Mouse (Mus musculus) heart, adult 2 months (tissue): ENCODE measurements at regions not wholly inside any gene's neighbourhood (a gene's known extent, or its start where the extent isn't known, plus 50 kb on each side); places are given as distances from the start of the nearest gene placed in this dataset.

Experiments used
- DNase-seq, 2 experiments: peaks; one replicate each; pipeline ENCODE4 v3.0.0; 2021
- H3K27ac ChIP-seq: fragments of 200-600 bp; 2 replicates; pipeline ENCODE4 v1.8.1; 2022
- H3K27me3 ChIP-seq: fragments of 200-500 bp; 2 replicates; pipeline ENCODE4 v1.6.1; 2012; ENCODE audit warnings: mild to moderate bottlenecking, low read length, inconsistent platforms, mixed read lengths; ENCODE audit not compliant: control insufficient read depth, insufficient read depth
- H3K36me3 ChIP-seq: fragments of 200-500 bp; 2 replicates; pipeline ENCODE4 v1.6.1; 2012; ENCODE audit warnings: low read length, inconsistent platforms; ENCODE audit not compliant: control insufficient read depth, insufficient read depth
- H3K4me1 ChIP-seq: fragments of 200-500 bp; 2 replicates; pipeline ENCODE4 v1.6.1; 2011; ENCODE audit warnings: low read length; ENCODE audit not compliant: control insufficient read depth, insufficient read depth
- H3K4me3 ChIP-seq: fragments of 200-600 bp; 2 replicates; pipeline ENCODE4 v1.8.1; 2022
- H3K79me2 ChIP-seq: fragments of 200-500 bp; replicated peaks from 2 replicates; pipeline ENCODE4 v1.6.1; 2012; ENCODE audit warnings: mild to moderate bottlenecking, inconsistent platforms, low read length, moderate library complexity, mixed read lengths; ENCODE audit not compliant: control insufficient read depth, insufficient read depth
- H3K9ac ChIP-seq: fragments of 200-500 bp; 2 replicates; pipeline ENCODE4 v1.6.1; 2012; ENCODE audit warnings: low read depth, mild to moderate bottlenecking, control low read depth, inconsistent platforms, low read length, mixed read lengths
- CTCF ChIP-seq: fragments of 200-600 bp; IDR thresholded peaks from 2 replicates; pipeline ENCODE4 v1.8.1; 2022; ENCODE audit warnings: antibody characterized with exemption, mild to moderate bottlenecking, moderate library complexity
- EP300 ChIP-seq: fragments of 200-500 bp; IDR thresholded peaks from 2 replicates; pipeline ENCODE4 v1.6.1; 2011; ENCODE audit warnings: low read depth, low read length, control low read depth; ENCODE audit not compliant: insufficient read depth
- POLR2A ChIP-seq: fragments of 200-500 bp; IDR thresholded peaks from 2 replicates; pipeline ENCODE4 v1.6.1; 2011; ENCODE audit warnings: mild to moderate bottlenecking, low read depth, low read length, control low read depth; ENCODE audit not compliant: insufficient read depth
- WGBS: fragments of 180-500 bp; shearing (Covaris S2); methylation state at CpG from one replicate; pipeline ENCODE4 v1.1.7; 2018; 5-methylcytosine and 5-hydroxymethylcytosine counted together
- intact Hi-C: fragments of 180-260 bp; cut with DNase I; formaldehyde crosslinking; loops from one replicate; pipeline ENCODE4 v1.15.1; 2025

DNA sequence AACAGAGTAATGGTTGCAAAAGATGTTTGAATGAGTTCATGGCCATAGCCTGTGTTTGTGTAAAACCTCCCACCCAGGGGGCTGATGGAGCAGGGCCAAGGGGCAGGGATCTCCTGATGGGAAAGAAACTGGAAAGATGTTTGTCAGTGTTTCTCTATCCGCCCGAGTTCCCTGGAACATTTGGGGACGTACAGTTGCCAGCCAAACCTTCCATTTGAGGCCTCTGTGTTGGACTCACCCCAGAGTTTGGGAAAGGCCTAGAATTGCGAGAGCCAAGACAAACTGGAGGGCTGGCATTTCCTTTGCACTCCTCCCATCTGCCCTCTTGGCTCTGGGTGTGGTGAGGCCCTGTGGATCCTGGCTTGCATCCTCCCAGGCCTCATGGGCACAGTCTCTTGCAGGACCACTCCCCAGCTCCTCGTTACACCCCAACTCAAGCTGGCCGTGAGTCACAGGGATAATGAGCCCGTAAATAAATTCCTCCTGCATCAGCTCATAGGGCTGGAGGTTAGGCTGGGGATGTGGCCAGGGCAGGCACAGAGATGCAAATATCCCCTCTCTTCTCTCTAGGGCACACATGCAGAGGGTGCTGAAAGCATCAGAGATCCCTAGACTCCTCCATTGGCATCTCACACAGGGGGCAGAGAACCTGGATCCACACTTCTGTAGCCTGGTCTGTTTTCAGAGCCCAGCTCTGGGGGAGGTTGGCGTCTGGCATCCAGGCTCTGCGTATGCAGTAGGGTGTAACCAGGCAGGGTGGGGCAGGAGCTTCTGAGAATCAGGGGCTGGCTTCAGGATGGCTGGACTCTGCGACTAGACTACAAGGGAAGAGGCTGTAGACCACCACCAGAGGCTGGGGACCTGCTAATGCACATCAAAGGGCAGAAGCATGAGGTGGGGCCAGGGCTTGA is 306.7 kb downstream of the Rps24 start:
- Histone ChIP-seq H3K36me3 (no peaks in the 10 kb centered on the region), H3K4me1 (peaks cover 2% of the 10 kb centered on the region), H3K27ac (peak overlapping the region; percentile 54), H3K4me3 (no peak overlapping the region), H3K9ac (no peak overlapping the region), H3K79me2 (no peaks in the 10 kb centered on the region), H3K27me3 (no peaks in the 10 kb centered on the region)
- TF ChIP-seq POLR2A (no peak), EP300 (peak; percentile 28; the same call in 1 of the 2 replicates)
- peak; percentile 73 to 80 for DNase-seq
- intact Hi-C loops = no loop called here
- 55% methylated on average over 10 of the region's 10 CpGs for WGBS

DNA sequence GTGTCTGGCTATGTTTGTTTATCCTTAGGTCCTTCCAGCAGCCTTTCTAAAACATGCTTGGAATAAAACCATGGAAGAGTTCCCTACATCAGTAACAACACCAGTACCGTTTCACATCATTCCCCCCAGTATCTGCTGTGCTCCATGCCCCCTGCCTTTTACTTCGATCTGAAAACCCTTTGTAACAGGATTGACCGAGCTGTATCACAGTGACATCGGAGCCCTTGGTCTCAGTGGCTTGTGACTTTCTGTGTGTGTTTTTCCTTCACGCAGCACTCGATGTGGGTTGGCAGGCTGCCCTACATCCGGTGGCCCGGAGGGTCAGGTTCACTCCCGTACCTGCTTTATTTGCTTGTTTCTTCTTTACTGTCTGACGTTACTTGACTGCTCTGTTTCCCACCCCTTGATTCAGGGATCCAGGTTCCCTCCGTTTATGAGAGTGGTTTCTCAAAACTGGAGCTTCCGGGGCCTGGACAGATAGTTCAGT is 307.5 kb downstream of the Rps24 start:
- Histone ChIP-seq H3K27me3 (no peaks in the 10 kb centered on the region), H3K27ac (peak overlapping the region; percentile 54), H3K4me1 (peaks cover 2% of the 10 kb centered on the region), H3K4me3 (no peak overlapping the region), H3K36me3 (no peaks in the 10 kb centered on the region), H3K9ac (no peak overlapping the region), H3K79me2 (no peaks in the 10 kb centered on the region)
- DNase-seq = peak in 1 of 2 experiments; percentile 18
- intact Hi-C loops = no loop called here
- 69% methylated on average over 12 of the region's 12 CpGs for WGBS
- TF ChIP-seq EP300 (no peak), CTCF (no peak), POLR2A (no peak)

DNA sequence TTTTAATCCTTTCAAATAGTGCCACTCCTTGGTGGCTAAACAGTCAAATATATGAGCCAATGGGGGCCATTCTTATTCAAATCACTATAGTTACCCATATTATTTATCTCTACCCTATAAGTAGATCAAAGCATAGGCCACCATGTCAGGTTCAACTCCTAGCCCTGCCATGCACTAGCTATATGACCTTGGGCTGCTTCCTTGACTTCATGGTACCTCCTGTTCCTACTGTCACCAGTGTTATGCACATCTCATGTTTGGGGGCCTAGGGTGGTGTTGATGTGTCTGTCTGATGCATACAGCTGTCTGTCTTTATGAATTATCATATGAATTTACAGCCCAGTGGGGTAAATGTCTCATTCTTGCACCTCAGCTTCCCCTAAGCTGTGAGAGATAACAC is 310.6 kb downstream of the Rps24 start:
- Histone ChIP-seq H3K27ac (no peak overlapping the region), H3K4me1 (peaks cover 2% of the 10 kb centered on the region), H3K27me3 (no peaks in the 10 kb centered on the region), H3K79me2 (no peaks in the 10 kb centered on the region), H3K36me3 (no peaks in the 10 kb centered on the region), H3K4me3 (no peak overlapping the region), H3K9ac (no peak overlapping the region)
- TF ChIP-seq CTCF (no peak), POLR2A (no peak)
- no peak for DNase-seq
- intact Hi-C loops = no loop called here

DNA sequence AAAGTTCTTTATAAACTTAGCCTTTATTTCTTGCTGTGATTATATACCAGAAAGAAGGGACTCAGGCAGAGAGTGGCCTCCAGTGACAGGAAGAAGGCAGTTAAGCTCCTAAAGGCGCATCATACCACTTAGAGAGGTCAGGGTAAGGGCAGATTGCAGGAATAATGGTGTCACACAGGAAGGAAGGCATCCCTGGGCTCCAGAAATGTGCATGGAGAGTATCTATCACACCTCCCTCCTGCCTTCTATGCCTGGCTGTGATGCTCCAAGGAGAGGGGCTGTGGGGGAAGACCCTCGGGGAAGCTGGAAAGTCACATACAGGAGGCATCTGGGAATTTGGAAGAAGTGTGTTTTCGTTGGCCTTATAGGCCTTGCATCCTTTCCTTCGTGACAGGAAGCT is 311.1 kb downstream of the Rps24 start:
- Histone ChIP-seq H3K4me3 (no peak overlapping the region), H3K4me1 (peaks cover under 1% of the 10 kb centered on the region), H3K9ac (no peak overlapping the region), H3K27me3 (no peaks in the 10 kb centered on the region), H3K79me2 (no peaks in the 10 kb centered on the region), H3K27ac (no peak overlapping the region), H3K36me3 (no peaks in the 10 kb centered on the region)
- TF ChIP-seq POLR2A (no peak), CTCF (no peak), EP300 (no peak)
- DNase-seq = no peak
- intact Hi-C loops = no loop called here
- 44% methylated on average over 4 of the region's 4 CpGs for WGBS

DNA sequence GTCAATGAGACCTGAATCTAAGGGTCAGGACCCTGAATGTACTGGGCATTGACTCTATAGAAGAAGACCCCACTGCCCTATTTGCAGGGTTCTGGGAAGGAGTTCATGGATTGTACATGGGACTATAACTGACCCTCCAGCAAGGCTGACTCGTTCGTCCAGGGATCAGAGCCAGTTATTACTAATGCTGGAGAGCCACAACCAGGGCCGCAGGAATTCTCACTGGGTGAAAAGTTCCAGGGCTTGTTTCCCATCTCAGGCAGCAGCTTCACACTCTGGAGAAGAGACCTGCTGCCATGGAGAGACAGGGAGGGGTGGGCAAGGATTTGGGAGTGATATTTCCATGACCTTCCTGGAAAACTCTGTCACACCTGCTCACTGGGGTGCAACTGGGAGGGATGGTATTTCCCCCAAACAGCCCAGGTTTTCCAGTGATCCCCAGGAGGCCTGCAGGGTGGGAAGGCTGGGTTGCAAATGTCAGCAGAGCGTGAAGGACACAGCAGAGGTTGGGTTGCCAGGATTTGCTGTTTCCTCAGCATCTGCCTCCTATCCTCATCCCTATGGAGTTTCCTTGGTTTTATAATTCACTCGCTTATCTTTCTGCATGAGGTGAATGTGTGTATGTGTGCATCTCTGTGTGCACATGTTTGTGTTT is 316.2 kb downstream of the Rps24 start:
- intact Hi-C loops = no loop called here
- H3K9ac ChIP-seq = no peak overlapping the region
- H3K27ac ChIP-seq = no peak overlapping the region
- DNase-seq = no peak
- peaks cover 1% of the 10 kb centered on the region; the same call in 1 of the 2 replicates for H3K4me1 ChIP-seq
- TF ChIP-seq POLR2A (no peak), EP300 (no peak), CTCF (no peak)
- WGBS = 64% methylated on average over 5 of the region's 5 CpGs
- H3K4me3 ChIP-seq = no peak overlapping the region
- no peaks in the 10 kb centered on the region for H3K79me2 ChIP-seq
- H3K27me3 ChIP-seq = no peaks in the 10 kb centered on the region
- H3K36me3 ChIP-seq = no peaks in the 10 kb centered on the region

DNA sequence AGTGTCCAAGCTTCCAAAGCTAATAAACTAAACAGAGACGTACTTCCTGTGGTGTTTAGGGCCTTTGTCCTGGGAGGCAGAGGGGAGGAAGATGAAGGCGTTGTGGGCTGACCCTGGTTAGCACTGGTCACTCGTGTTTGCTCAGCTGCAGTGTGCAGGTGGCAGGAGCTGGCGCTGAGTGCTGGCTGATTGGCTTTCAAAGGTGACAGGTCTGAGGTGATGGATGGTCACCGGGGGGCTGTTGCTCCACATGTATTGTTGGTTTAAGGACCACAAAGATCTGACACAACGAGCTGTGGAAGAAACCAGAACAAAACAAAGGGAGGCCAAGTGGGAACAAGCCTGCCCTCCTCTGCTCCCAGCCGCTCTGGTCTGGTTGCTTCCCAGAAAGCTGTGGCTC is 320.1 kb downstream of the Rps24 start:
- intact Hi-C loops = no loop called here
- DNase-seq = no peak
- H3K79me2 ChIP-seq = no peaks in the 10 kb centered on the region
- H3K4me1 ChIP-seq = peaks cover 1% of the 10 kb centered on the region; the same call in 1 of the 2 replicates
- H3K27me3 ChIP-seq = no peaks in the 10 kb centered on the region
- no peaks in the 10 kb centered on the region for H3K36me3 ChIP-seq
- WGBS = 29% methylated on average over 7 of the region's 7 CpGs
- no peak overlapping the region for H3K9ac ChIP-seq
- H3K27ac ChIP-seq = no peak overlapping the region
- TF ChIP-seq POLR2A (no peak), EP300 (no peak), CTCF (no peak)
- H3K4me3 ChIP-seq = no peak overlapping the region
